Mouse (Mus musculus) heart, adult 2 months (tissue): ENCODE data around the gene Gm12794.
"Not testable (repeated sequence)": the region's sequence is repeated elsewhere in the genome, so short reads cannot be mapped to it uniquely, and the experiment has no call there.

ENCODE experiments used
- CTCF ChIP-seq: fragments of 200-600 bp; IDR thresholded peaks from 2 replicates; pipeline ENCODE4 v1.8.1; 2022; ENCODE audit warnings: antibody characterized with exemption, mild to moderate bottlenecking, moderate library complexity
- EP300 ChIP-seq: fragments of 200-500 bp; IDR thresholded peaks from 2 replicates; pipeline ENCODE4 v1.6.1; 2011; ENCODE audit warnings: low read depth, low read length, control low read depth; ENCODE audit not compliant: insufficient read depth
- POLR2A ChIP-seq: fragments of 200-500 bp; IDR thresholded peaks from 2 replicates; pipeline ENCODE4 v1.6.1; 2011; ENCODE audit warnings: mild to moderate bottlenecking, low read depth, low read length, control low read depth; ENCODE audit not compliant: insufficient read depth

DNA sequence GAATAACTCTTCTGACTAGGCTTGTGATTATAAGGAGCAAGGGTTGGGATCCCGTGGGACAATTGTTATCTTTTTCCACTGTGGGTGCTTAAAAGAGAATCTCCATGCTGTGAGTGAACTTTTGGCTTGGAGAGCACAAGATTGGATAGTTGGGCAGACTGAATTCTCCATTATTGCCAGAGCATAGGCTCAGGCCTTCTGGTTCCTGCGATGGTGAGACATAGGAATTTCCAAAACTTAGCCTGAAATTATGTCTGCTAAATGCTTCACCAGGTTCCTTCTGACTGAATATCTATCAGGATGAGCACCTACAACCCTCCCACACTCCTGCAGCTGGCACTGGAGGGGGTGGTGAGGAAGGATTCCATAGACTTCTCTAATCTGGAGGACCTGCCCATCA is 31.4 kb upstream of the Gm12794 start, which contains the start of gene Gm12800:
- not testable (repeated sequence) for TF ChIP-seq CTCF, EP300, POLR2A
